Mouse (Mus musculus): ENCODE data around the gene Ccdc60.
A peak's percentile ranks its signal among the peaks of the same experiment; 100 is the strongest.
"Not testable (repeated sequence)": the region's sequence is repeated elsewhere in the genome, so short reads cannot be mapped to it uniquely, and the experiment has no call there.

The Ccdc60 gene

DNA sequence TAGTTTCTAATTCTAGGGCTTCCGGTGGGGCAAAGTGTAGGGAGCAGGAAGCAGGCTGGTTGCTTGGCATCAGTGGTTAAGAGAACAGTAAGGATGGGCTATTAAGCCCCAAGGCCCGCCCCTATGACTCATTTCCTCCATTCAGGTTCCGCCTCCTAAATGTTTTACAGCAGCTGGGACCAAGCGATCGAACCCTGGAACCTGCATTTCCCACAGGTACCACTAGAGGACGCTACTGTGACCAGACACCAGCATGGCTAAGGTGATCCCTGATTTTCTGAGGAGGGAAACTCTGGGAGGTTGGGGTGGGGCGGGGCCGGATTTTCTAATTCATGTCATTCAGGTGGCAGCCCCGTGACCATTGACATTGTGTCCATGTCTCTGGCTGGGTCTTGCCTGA is 96.1 kb downstream of the Ccdc60 start:
- no peak for DNase-seq (ENCODE audit: low spot score in 2 of 2)

DNA sequence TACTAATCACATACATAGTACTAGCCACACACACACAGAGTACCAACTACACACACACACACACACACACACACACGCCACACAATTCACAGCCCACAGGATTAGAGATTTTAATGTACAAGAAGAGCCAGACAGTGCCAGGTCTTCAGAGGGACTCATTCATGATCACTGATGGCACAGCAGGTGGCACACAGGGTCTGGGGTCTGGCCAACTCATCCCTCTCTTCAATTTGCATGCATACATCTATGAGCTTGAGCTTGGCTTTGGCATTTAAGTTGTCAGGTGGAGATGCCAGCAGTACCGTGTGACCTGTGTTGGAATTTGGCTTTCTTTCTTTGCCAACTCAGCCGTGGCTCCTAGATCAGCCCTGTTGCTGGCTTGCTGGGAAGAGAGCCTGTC is 97.2 kb downstream of the Ccdc60 start:
- DNase-seq (ENCODE audit: low spot score in 2 of 2): no peak

DNA sequence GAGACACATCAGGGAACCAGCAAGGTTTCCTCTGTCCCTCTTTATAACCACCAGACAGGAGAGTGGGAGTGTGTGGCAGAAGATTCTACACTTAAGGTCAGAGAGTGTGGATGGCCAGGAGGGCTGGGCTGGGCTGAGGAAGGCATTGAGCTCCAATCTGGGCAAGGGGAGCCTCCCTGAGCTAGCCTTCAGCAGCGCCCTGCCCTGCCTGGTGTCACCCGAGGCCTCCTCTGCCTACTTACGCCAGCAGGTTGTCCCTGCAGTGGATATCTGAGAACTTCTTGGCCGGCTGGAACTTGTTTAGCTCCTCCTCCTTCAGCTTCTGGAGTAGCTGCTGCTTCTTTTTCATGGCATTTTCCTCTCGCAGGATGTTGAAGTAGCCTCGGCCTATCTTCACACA is 99.0 kb downstream of the Ccdc60 start:
- no peak for DNase-seq (ENCODE audit: low spot score in 2 of 2)

DNA sequence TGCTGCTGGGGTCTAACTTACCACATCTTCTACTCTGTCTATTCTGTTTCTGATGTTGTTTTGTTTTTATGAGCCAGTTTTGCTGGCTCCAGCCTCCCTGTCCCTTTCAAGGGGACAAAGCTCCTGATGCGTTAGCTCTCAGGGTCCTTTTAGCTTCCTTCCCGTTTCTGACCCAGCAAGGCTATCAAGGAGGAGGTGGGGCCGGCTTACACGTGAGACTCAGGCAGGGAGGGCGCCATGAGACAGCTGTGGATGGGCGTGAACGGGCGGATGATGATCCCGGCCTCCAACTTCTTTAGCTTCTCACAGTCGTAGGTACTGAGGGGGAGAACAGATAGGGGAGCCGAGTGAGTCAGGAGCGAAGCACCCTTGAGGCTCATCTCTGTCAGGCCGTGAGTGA is 108.2 kb downstream of the Ccdc60 start:
- no peak for DNase-seq (ENCODE audit: low spot score in 2 of 2)

DNA sequence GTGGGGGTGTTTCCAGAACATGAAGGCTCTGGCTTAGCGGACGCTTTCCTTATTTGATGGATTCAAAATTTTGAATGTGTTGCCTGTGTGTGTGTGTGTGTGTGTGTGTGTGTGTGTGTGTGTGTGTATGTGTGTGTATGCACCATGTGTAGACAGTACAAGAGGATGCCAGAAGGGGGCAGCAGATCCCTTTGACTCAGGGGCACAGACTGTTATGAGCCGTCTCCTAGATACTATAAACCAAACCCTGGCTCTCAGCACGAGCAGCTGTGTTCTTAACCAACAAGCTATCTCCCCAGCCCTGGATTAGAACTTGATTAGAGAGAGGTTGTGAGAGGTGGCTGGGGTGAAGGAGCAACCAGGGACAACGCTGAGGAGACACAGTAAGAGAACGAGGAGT is 117.1 kb downstream of the Ccdc60 start:
- DNase-seq (ENCODE audit: low spot score in 2 of 2): no peak

DNA sequence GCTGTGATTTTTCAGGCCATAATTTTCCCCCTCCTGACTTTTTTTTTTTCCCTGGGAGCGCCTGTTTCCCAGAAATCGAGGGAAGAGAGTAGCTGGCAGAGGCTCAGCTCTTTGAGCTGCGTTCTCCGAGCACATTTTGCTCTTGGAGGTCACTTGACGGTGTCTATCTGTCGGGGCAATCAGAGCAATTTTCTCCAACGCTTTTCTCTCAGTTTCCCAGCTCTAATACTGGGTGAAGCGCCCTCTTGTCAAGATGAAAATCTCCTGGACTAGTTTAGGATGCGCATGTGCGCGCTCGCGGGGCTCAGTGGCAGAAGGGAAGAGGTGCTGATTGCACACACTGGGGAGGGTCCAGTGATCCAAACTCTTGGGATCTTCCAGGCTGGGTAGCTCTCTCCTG is 121.8 kb downstream of the Ccdc60 start:
- no peak for DNase-seq (ENCODE audit: low spot score in 2 of 2)

DNA sequence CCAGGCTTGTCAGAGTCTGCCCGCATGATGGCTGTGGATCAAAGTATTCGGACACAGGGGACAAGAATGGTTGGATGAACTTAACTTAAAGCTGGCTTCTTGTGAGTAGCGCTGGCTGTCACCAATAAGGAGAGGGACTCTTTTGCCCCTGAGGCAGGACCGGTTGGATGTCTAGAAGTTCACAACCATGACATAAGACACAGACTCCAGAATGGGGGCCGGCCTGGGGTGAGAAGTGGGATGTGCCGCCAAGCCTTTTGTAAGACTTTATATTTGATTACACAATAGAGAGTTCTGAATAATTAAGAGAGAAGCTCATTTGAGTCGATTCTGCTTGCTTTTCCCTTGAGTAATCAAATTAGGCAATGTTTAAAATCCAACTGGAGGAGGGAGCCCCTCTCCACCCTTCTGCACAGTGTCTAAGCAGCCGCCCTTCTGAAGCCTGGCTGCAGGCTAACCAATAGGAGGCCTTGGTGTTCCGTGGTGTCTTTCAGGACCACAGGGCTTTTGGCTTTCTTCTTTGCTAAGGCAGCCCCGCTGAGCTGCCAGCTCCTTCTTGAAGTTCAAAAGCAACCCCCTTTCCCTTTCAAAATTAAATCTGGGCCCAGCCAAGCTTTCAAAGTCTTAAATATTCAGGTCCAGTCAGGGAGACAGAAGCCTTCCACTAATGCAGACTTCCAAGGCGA is 123.4 kb downstream of the Ccdc60 start:
- no peak for DNase-seq (ENCODE audit: low spot score in 2 of 2)

DNA sequence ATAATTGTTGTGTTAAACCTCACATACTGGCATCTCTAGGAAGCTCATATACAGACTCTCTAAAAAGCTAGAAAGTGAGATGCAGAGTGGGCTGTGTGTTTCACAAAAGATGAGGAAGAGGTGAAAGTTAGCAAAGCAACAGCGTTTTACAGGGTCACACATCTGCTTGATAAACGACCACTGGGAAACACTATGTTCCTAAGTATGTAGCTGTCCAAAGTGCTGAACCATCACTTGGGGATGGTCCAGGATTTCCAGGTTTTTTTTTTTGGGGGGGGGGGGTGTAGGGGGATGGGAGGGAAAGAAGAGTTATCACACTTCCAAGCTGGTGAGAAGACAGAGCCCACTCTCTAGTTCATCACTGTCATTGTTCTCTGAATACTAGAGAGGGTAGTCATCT is 134.0 kb downstream of the Ccdc60 start:
- no peak for DNase-seq (ENCODE audit: low spot score in 2 of 2)

DNA sequence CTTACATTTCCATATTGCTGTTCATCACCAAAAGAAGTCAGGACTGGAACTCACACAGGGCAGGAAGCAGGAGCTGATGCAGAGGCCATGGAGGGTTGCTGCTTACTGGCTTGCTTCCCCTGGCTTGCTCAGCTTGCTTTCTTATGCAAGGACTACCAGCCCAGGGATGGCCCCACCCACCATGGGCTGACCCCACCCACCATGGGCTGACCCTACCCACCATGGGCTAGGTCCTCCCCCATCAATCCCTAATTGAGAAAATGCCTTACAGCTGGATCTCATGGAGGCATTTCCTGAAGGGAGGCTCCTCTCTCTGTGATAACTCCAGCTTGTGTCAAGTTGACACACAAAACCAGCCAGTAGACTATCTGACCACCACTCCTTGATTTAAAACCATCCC is 142.3 kb downstream of the Ccdc60 start:
- not testable (repeated sequence) for DNase-seq (ENCODE audit: low spot score in 2 of 2)

DNA sequence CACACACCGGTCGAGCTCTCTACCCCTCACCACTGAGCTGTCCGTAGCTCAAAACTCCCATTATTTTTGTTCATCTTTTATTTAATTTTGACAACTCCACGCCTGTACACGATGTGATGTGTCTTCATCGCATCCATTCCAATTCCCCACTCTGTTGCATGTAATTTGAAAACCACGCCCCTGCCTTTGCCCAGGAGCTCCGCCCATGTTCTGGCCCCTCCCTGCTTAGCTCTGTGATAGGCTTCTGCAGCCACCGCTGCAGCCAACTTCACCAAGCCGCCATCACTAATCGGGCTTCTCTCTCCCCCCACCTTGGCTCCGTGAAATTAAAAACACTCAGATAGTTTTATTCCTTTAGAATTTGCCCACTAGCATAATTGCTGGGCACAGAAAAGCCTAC is 144.1 kb downstream of the Ccdc60 start:
- DNase-seq (ENCODE audit: low spot score in 2 of 2): no peak

DNA sequence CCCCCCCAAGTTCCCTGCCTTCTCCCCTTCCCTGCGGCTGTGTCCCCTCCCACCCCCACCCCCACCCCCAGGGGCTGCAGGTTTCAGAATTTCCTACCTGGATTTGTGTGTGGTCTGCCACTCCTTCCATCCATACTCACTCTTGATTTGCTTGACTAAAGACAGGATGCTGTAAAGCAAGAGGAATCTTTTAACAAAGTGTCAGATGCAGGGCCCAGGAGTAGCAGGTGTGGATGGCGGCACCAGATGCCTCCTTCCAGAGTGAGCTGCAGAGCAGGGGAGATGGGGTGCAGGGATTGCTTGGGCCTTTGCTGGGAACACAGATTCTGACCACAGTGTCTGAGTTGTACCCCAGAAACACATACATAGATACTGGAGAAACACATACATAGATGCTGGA is 148.1 kb downstream of the Ccdc60 start:
- DNase-seq (ENCODE audit: low spot score in 2 of 2): no peak

DNA sequence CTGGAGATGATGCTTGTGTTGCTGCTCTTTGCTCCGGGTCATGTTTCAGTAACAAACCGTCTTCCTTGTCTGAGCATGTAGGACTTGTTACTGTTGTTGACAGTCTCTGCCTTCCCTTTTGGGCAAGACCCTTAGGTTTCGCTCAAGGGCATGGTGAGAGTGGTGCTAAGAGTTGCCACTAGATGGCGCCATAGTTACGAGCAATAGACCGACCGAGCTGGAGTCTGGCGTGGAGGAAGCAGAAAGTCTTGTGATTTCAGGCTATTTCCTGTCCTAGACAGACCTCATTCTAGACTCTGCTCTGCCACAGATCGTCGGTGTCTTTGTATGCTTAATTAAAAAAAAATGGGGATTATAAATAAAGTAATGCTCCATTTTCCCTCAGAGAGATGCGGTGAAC is 165.4 kb downstream of the Ccdc60 start:
- DNase-seq (ENCODE audit: low spot score in 2 of 2): peak; percentile 52 to 80

DNA sequence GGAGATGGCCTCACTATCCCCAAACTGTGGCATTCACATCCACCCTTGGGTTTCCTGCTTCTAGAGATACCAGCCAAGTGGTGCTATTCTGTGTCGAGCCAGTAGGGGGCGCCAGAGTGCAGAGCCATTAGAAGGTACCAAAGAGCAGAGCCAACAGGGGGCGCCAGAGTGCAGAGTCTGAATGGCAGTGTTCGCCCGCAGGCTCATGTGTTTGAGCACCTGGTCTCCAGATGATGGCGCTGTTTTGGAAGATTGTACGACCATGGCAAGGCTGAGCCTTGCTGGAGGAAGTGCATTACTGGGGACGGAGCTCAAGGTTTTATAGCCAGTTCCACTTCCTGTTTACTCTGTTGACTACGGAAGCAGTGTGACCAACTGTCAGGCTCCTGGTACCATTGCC is 172.2 kb downstream of the Ccdc60 start:
- DNase-seq (ENCODE audit: low spot score in 2 of 2): peak in 1 of 2 experiments; percentile 62

DNA sequence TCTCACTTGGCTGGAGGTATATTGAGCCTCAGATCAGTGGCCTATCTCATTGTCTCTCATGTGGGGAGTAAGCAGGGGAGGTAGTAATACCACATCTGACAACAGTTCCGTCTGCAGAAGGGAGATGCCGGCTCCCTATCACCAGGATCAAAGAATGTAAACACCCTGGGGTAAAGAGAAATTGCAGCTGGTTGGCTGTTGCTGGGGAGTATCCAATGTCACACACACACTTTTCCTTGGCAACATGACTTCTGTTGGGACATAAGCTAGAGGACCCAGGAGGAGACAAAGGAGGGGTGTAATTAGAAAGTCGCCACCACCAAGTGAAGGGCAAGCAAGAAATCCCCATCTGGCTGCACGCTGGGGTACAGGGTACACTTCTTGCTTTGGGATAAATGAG is 172.7 kb downstream of the Ccdc60 start:
- DNase-seq (ENCODE audit: low spot score in 2 of 2): peak in 1 of 2 experiments; percentile 35

DNA sequence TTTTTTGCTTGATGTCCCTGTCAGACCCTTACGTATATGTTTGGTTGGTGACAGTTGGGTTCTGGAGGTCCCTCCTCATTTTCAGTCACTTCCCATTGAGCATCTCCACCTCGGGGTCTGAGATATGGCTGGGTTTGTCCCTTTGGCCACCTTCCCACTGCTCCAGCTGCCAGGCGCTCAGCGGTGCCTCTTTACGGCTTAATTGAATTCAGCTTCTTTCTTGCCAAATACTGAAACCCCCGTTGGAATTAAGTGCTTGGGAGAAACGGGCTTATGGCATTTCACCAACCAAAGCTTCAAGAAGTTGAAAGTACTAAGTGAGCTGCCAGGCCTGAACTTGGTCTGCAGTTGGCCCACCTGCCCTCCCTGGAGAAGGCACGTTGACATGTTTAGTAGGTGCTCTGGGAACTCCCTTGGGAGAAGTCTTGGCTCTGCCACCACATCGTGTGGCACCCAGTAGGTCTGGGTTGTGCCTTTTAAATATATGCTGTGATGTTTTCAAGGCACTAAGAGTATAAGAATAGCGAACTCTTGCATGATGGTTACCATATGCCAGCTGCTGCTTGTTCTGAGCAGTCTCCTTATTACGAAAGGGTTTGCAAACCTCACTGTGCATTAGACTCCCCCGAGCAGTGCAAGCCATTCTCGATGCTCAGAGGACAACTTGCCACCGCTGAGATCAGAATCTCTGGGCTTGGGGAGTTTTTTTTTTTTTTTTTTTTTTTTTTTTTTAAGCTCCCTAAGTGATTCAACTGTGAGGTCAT is 173.5 kb downstream of the Ccdc60 start:
- peak in 1 of 2 experiments; percentile 49 for DNase-seq (ENCODE audit: low spot score in 2 of 2)

DNA sequence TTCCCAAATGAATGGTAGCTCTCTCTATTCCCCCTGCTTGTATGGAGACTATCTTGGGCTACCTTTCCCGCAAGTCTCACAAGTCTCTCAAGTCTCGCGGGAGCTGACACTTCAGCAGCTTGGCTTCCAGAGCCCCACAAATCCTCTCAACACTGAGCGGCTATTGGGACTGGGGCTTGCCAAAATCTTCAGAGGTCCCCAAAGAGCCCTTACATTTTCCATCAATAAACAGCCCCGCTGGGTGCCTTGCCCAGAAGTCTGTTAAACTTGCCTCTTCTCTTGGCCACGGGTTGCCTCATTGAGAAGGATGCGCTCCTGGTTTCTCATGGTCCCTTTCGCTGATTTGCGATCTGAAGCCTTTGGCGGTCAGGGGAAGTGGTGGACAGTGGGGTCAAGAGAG is 180.1 kb downstream of the Ccdc60 start:
- DNase-seq (ENCODE audit: low spot score in 2 of 2): peak in 1 of 2 experiments; percentile 52

DNA sequence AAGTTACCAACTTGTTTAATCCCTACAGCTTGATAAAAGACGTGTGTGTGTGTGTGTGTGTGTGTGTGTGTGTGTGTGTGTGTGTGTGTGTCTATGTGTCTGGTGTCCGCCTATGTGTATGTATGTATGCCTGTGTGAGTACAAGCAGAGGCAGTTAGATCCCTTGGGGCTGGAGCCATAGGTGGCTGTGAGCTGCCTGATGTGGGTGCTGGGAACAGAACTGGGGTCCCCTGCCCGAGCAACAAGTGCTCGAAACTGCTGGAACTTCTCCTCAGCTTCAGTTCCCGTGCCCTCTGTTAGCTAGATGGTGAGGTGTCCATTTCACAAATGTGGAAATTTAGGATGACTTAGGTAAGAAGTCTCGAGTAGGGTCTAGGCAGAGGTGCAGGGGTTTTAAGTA is 204.6 kb downstream of the Ccdc60 start:
- no peak for DNase-seq (ENCODE audit: low spot score in 2 of 2)

DNA sequence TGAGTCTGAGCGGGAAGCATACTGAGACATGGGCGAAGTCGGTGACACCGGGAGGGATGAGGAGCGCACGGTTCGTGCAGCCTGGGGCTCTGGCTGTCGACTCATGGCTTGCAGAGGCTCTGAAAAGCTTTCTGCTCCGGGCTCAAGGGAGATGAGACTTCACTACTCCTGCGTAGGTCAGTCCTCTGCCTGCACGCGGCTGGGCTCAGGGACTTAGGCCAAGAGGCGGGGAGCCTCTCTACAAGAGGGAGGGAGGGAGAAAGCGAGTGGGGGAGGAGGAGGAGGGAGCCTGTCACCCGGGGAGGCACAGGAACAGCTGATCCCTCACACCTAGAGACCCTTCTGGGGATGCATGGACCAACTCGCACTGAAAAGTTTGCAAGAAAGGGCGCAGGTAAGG is 205.7 kb downstream of the Ccdc60 start, which contains the start of gene Tmem233:
Tmem233 (minus strand) TSS at position 164 of the 400 bp plus-strand sequence.
- no peak for DNase-seq (ENCODE audit: low spot score in 2 of 2)

DNA sequence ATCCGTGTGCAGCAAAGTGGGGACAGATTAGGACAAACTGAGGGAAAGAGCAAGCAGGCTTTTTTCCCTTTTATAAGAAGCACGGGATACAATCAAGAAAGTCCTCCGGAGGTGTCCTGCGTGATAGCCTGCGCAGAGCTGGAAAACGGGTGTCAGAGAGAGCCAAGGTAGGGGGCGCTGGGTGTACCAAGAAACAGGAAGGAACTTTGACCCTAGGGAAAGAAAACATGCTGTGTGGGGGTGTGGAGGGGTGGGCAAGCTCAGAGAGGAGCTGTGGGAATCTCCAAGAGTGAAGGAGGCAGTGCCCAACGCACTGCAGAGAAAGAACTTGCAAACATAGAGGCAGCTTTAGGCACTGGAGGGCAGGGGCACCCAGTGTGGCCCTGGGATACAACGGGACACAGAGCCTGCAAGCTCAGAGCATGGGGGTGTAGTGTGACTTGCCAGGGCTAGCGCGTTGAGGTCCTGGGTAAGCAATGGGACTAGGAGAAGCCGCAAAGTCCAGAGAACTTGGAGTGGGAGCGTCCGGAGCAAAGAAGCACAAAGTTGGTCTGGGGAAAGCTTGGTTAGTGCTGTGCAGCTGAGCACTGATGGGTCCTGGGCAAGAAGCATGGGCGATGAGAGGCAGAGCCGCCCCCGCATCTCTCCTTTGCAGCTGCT is 206.4 kb downstream of the Ccdc60 start:
- no peak for DNase-seq (ENCODE audit: low spot score in 2 of 2)

DNA sequence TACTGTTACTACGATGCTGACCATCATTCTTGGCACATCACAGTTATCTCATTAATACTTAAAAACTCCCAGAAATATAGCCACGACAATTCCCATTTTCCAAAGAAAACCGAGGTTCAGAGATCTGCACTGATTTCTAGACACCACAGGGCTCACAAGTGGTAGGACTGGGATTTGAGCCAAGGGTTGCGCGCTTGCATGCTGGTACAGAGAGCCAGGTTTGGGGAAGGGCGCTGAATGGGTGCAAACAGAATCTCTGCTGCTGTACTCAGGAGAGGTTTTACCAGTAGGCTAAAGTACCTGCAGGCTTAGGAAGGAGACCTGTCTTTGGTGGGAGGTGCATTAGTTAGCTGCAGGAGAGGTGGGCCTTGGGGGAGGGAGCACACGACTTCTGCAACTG is 207.2 kb downstream of the Ccdc60 start:
- DNase-seq (ENCODE audit: low spot score in 2 of 2): no peak

DNA sequence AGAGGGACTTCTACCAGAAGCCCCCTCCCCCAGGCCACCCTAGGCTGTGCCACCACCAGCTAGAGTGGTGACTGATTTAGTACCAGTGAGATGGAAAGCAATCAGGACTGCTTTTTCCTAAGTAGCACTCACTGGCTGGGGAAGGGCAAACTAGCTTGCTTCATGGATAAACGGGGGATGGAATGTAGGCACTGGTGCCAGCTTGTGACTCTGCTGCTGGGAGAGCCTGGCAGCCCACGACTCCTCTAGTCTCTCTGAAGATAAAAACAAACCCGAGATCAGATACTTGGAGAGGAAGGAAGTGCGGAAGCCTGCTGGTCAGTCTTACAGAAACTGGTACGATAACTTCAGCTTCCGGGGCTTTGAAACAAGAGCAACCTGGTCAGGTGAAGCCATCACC is 208.0 kb downstream of the Ccdc60 start:
- DNase-seq (ENCODE audit: low spot score in 2 of 2): no peak
